Comparison of ENCODE assay signal across 26 mouse cellular contexts in the genomic region with DNA sequence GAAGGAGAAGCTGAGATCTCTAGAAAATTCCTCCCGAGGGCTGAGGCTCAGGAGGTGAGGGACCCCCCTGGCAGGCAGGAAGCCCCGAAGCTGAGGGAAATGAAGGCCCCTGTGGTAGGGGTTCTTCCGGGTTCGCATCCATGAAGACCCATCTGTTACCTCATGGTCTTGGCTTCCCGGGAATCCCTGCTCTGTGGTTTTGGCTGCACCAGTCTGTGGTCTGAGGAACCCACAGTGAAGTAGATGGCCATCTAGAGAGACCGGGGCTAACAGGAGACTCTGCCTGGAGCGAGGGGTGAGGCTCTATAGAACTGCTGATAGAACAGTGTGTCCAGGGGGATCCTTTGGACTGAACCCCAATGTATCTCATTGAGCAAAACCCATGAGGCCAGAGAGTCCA. TPM values are rescaled to one million over a fixed set of nuclear protein-coding genes. Genes with fewer than 3 reads are reported as not detected.
DNase-seq lines count a peak whose midpoint lies in the region; ATAC-seq lines count a peak whose summit lies in the region.
"Had no signal": no experiment of that assay in that cellular context is flagged by ENCODE, and none has a peak within 500 bp of the region (broad histone marks: within the 10 kb centered on the region; RNA-seq: fewer than 3 reads in every experiment).

No protein-coding gene starts in this region.

- no peaks in the 10 kb centered on the region; the same call in 1 of the 2 replicates for H3K9me3 ChIP-seq in hindbrain, embryonic 12.5 days (replicated peaks)
- H3K9me3 ChIP-seq in hindbrain, embryonic 16.5 days (ENCODE audit: control insufficient read depth, low read length): no peaks in the 10 kb centered on the region
- no peaks in the 10 kb centered on the region for H3K9me3 ChIP-seq in forebrain, embryonic 10.5 days
- H3K9me3 ChIP-seq: embryonic facial prominence, embryonic 12.5 days; forebrain, embryonic 13.5 days; G1E; heart, embryonic 15.5 days had no signal

- no peak for ATAC-seq in hindbrain, embryonic 12.5 days (ENCODE audit: low FRiP score)
- no peak for ATAC-seq in hindbrain, embryonic 16.5 days
- ATAC-seq: forebrain, embryonic 13.5 days; forebrain, embryonic 16.5 days; intestine, postnatal 0 days had no signal

- H3K36me3 ChIP-seq in hindbrain, embryonic 12.5 days: no peaks in the 10 kb centered on the region
- H3K36me3 ChIP-seq in hindbrain, embryonic 16.5 days (ENCODE audit: control insufficient read depth, insufficient read depth, low read length): no peaks in the 10 kb centered on the region
- H3K36me3 ChIP-seq in forebrain, embryonic 10.5 days (replicated peaks): no peaks in the 10 kb centered on the region
- H3K36me3 ChIP-seq: embryonic facial prominence, embryonic 12.5 days; G1E; heart, embryonic 12.5 days; heart, embryonic 15.5 days; hindbrain, embryonic 10.5 days had no signal

- H3K9ac ChIP-seq in hindbrain, embryonic 12.5 days: 0 out of 2 replicates have a peak overlapping the region, but pooled peaks have one; percentile 29
- H3K9ac ChIP-seq in hindbrain, embryonic 16.5 days (ENCODE audit: low read depth, low read length): no peak overlapping the region
- H3K9ac ChIP-seq: embryonic facial prominence, embryonic 12.5 days; forebrain, embryonic 13.5 days; heart, embryonic 12.5 days; heart, embryonic 15.5 days; hindbrain, embryonic 14.5 days had no signal

- H3K4me2 ChIP-seq in hindbrain, embryonic 12.5 days (replicated peaks): no peak overlapping the region
- H3K4me2 ChIP-seq in hindbrain, embryonic 16.5 days (ENCODE audit: low read length): no peak overlapping the region
- H3K4me2 ChIP-seq: embryonic facial prominence, embryonic 12.5 days; forebrain, embryonic 13.5 days; heart, embryonic 12.5 days; heart, embryonic 15.5 days; hindbrain, embryonic 14.5 days had no signal

- H3K27me3 ChIP-seq in hindbrain, embryonic 12.5 days: peaks cover 11% of the 10 kb centered on the region; the same call in 1 of the 2 replicates
- H3K27me3 ChIP-seq in hindbrain, embryonic 16.5 days (replicated peaks; ENCODE audit: control insufficient read depth, insufficient read depth, low read length): no peaks in the 10 kb centered on the region
- peaks cover 38% of the 10 kb centered on the region for H3K27me3 ChIP-seq in forebrain, embryonic 10.5 days (ENCODE audit: poor library complexity, severe bottlenecking)

- H3K4me1 ChIP-seq in hindbrain, embryonic 12.5 days: peaks cover 5% of the 10 kb centered on the region
- no peaks in the 10 kb centered on the region for H3K4me1 ChIP-seq in hindbrain, embryonic 16.5 days (ENCODE audit: control insufficient read depth, insufficient read depth, low read depth, low read length)
- H3K4me1 ChIP-seq in forebrain, embryonic 10.5 days: peaks cover 12% of the 10 kb centered on the region
- H3K4me1 ChIP-seq: embryonic facial prominence, embryonic 12.5 days had no signal

- H3K27ac ChIP-seq in hindbrain, embryonic 12.5 days: no peak overlapping the region
- no peak overlapping the region for H3K27ac ChIP-seq in hindbrain, embryonic 16.5 days (ENCODE audit: low read depth, low read length)
- H3K27ac ChIP-seq in forebrain, embryonic 10.5 days: no peak overlapping the region
- H3K27ac ChIP-seq: embryonic facial prominence, embryonic 12.5 days; forebrain, embryonic 13.5 days; heart, embryonic 15.5 days; hindbrain, embryonic 10.5 days; hindbrain, embryonic 14.5 days had no signal

- WGBS in hindbrain, embryonic 12.5 days: 79% methylated on average over 7 of the region's 7 CpGs
- WGBS in hindbrain, embryonic 16.5 days: 74% methylated on average over 7 of the region's 7 CpGs
- WGBS in forebrain, embryonic 10.5 days: 83% methylated on average over 7 of the region's 7 CpGs

- peak; percentile 71 for DNase-seq in 3T3-L1 (ENCODE audit: low read depth, low spot score)
- DNase-seq in NIH3T3 (ENCODE audit: low read depth): peak; percentile 47
- DNase-seq in urinary bladder, adult 2 months (ENCODE audit: low spot score): no peak
- no peak for DNase-seq in forebrain, embryonic 10.5 days (ENCODE audit: extremely low spot score, low spot score)
- DNase-seq: adrenal gland, postnatal 10 days; adrenal gland, postnatal 36 days; B cell, adult 2 months; cerebellum, adult 18-20 months; cerebellum, adult 9-10 months; cerebellum, postnatal 14 days; gastrocnemius, postnatal 10 days; gastrocnemius, postnatal 36 days; heart, postnatal 10 days; heart, postnatal 36 days had no signal

- no peak overlapping the region for H3K4me3 ChIP-seq in hindbrain, embryonic 12.5 days
- no peak overlapping the region for H3K4me3 ChIP-seq in hindbrain, embryonic 16.5 days (ENCODE audit: low read length)
- H3K4me3 ChIP-seq in forebrain, embryonic 10.5 days: no peak overlapping the region
- H3K4me3 ChIP-seq: embryonic facial prominence, embryonic 12.5 days; erythroblast, embryonic 14.5 days; forebrain, embryonic 13.5 days; heart, embryonic 12.5 days; heart, embryonic 15.5 days; hindbrain, embryonic 10.5 days had no signal

RNA-seq across cellular contexts. Expression of a gene that starts 27.9 kb away (rescaled TPM):
- polyA plus RNA-seq in hindbrain, embryonic 12.5 days (2016; fragmentation: Nextera tagmentation; extraction: Ambion mirVana): 176 and 178 TPM in 2 replicates
- 32.5 and 45.3 TPM in 2 replicates for polyA plus RNA-seq in hindbrain, embryonic 16.5 days (2015; fragmentation: Nextera tagmentation; extraction: Ambion mirVana)
- polyA plus RNA-seq in urinary bladder, adult 2 months (2012; rRNA removed): 29.7 and 35.4 TPM in 2 replicates
- polyA plus RNA-seq in forebrain, embryonic 10.5 days (2016; fragmentation: Nextera tagmentation; extraction: Ambion mirVana): 191 and 199 TPM in 2 replicates

RNA-seq across cellular contexts. Expression of a gene that starts 33.3 kb away (rescaled TPM):
- polyA plus RNA-seq in hindbrain, embryonic 12.5 days (2016; fragmentation: Nextera tagmentation; extraction: Ambion mirVana): 1.7 and 2.3 TPM in 2 replicates
- polyA plus RNA-seq in hindbrain, embryonic 16.5 days (2015; fragmentation: Nextera tagmentation; extraction: Ambion mirVana): 1.2 and 1.3 TPM in 2 replicates
- polyA plus RNA-seq in urinary bladder, adult 2 months (2012; rRNA removed): not detected in 2 replicates
- polyA plus RNA-seq in forebrain, embryonic 10.5 days (2016; fragmentation: Nextera tagmentation; extraction: Ambion mirVana): 0.05 and 0.07 TPM in 2 replicates
- polyA plus RNA-seq: erythroblast, embryonic 14.5 days; G1E; heart, embryonic 12.5 days; heart, embryonic 15.5 days had no signal

RNA-seq across cellular contexts. Expression of a gene that starts 54.7 kb away (rescaled TPM):
- polyA plus RNA-seq in hindbrain, embryonic 12.5 days (2016; fragmentation: Nextera tagmentation; extraction: Ambion mirVana): 312 and 406 TPM in 2 replicates
- polyA plus RNA-seq in hindbrain, embryonic 16.5 days (2015; fragmentation: Nextera tagmentation; extraction: Ambion mirVana): 704 and 759 TPM in 2 replicates
- 883 and 983 TPM in 2 replicates for polyA plus RNA-seq in urinary bladder, adult 2 months (2012; rRNA removed)
- polyA plus RNA-seq in forebrain, embryonic 10.5 days (2016; fragmentation: Nextera tagmentation; extraction: Ambion mirVana): 625 and 631 TPM in 2 replicates

Comparison
In these comparisons a context has a peak if more than half of its experiments do, and no peak if none do; other contexts are left out.
1. DNase-seq: peak in 3T3-L1 (single experiment) and NIH3T3 (single experiment); none in urinary bladder, adult 2 months (single experiment) and forebrain, embryonic 10.5 days (single experiment).